Mouse (Mus musculus): ENCODE results near the gene Zgrf1. TPM values are rescaled to one million over a fixed set of nuclear protein-coding genes. Genes with fewer than 3 reads are reported as not detected.

Gene Zgrf1
- polyA plus RNA-seq (2014; fragmentation: Illumina TruSeq; extraction: RNeasy Lipid Tissue Mini Kit (QIAGEN cat#74804); ENCODE audit: low read depth, low replicate concordance): 1.1 TPM

DNA sequence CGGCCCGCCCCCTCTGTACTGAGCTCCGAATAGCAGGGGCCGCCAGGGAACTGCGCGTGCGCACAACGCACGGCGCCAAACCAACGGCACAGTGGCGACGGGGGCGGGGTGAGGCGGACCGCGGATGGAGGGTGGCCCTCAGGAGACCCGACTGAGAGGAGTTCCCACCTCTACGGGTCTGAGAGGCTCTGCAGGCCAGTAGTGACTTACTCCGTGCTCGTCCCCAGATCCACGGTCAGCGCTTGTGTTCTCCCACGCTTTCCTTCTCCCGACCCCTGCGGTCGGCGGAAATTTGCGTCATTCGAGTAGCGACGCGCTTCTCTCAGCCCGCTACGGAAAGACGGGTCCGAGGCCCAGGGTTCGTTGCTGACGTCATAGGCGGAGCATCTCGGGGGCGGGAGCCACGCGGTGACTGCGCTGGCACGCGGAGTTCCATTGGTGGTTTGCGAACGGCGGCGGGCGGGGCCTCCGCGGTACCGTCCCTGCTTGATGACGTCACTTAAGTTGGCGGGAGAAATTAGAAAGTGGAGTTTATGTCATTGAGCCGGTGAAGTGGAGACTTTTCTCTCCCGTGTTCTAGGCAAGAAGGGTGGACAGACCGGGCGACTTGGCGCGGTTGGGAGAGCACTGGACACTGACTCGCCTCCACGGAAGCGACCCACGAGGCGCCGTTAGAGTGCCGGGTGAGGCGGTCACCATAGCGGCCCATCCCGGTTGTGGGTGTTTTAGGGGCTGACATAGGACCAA is at the start of gene Zgrf1, which contains the start of gene Larp7:
Zgrf1 (plus strand) TSS at position 517 of the 747 bp plus-strand sequence.
Larp7 (minus strand) TSS at position 377 of the 747 bp plus-strand sequence.

GRCm38 (mm10) chr3:127633080-127634032 is 80.1 kb downstream of the Zgrf1 start, which contains the start of gene Neurog2:
Neurog2 (plus strand) TSS chr3:127633135.

Other genes starting within 250 kb of the Zgrf1 start
- 24.5 TPM for gene Ank2, start 54.1 kb upstream of the Zgrf1 start, polyA plus RNA-seq (2014; fragmentation: Illumina TruSeq; extraction: RNeasy Lipid Tissue Mini Kit (QIAGEN cat#74804); ENCODE audit: low read depth, low replicate concordance)
- 33.7 TPM for gene Larp7, start 140 bp upstream of the Zgrf1 start, polyA plus RNA-seq (2014; fragmentation: Illumina TruSeq; extraction: RNeasy Lipid Tissue Mini Kit (QIAGEN cat#74804); ENCODE audit: low read depth, low replicate concordance)
- not detected for gene Neurog2, start 79.6 kb downstream of the Zgrf1 start, polyA plus RNA-seq (2014; fragmentation: Illumina TruSeq; extraction: RNeasy Lipid Tissue Mini Kit (QIAGEN cat#74804); ENCODE audit: low read depth, low replicate concordance)
- gene Alpk1, start 227.0 kb downstream of the Zgrf1 start, polyA plus RNA-seq (2014; fragmentation: Illumina TruSeq; extraction: RNeasy Lipid Tissue Mini Kit (QIAGEN cat#74804); ENCODE audit: low read depth, low replicate concordance): 2.2 TPM
- 16.6 TPM for gene Tifa, start 236.3 kb downstream of the Zgrf1 start, polyA plus RNA-seq (2014; fragmentation: Illumina TruSeq; extraction: RNeasy Lipid Tissue Mini Kit (QIAGEN cat#74804); ENCODE audit: low read depth, low replicate concordance)